Mouse (Mus musculus) neural tube, embryonic 10.5 days (tissue): ENCODE results near the gene Aars2.

Experiments
- DNase-seq: peaks from one replicate; pipeline ENCODE4 v3.0.0-alpha.2; 2017; ENCODE audit warnings: low spot score; ENCODE audit errors: extremely low spot score

Aars2 gene

GRCm38 (mm10) chr17:45499516-45499915, 7.1 kb upstream of the Aars2 start:
- no peak for DNase-seq

GRCm38 (mm10) chr17:45500981-45501380, 5.7 kb upstream of the Aars2 start:
- no peak for DNase-seq

GRCm38 (mm10) chr17:45502324-45502723, 4.3 kb upstream of the Aars2 start:
- no peak for DNase-seq

GRCm38 (mm10) chr17:45503301-45503973, 3.2 kb upstream of the Aars2 start:
- no peak for DNase-seq

- no peak for DNase-seq
Observed at GRCm38 (mm10) chr17:45505941-45506465, 638 bp upstream of the Aars2 start.

- no peak for DNase-seq
Observed at GRCm38 (mm10) chr17:45510871-45511270, 4.2 kb downstream of the Aars2 start.

GRCm38 (mm10) chr17:45511757-45512156, 5.1 kb downstream of the Aars2 start:
- DNase-seq = no peak

- DNase-seq = no peak
Observed at GRCm38 (mm10) chr17:45515204-45515726, 8.6 kb downstream of the Aars2 start.

GRCm38 (mm10) chr17:45515806-45516205, 9.2 kb downstream of the Aars2 start:
- DNase-seq = no peak

GRCm38 (mm10) chr17:45516488-45516887, 9.8 kb downstream of the Aars2 start:
- peak; percentile 80 for DNase-seq

- no peak for DNase-seq
Observed at GRCm38 (mm10) chr17:45517135-45517534, 10.5 kb downstream of the Aars2 start.

- DNase-seq = no peak
Observed at GRCm38 (mm10) chr17:45517549-45518215, 11.0 kb downstream of the Aars2 start.

GRCm38 (mm10) chr17:45518766-45519475, 12.3 kb downstream of the Aars2 start:
- no peak for DNase-seq

- DNase-seq = no peak
Observed at GRCm38 (mm10) chr17:45520136-45520535, 13.5 kb downstream of the Aars2 start.

GRCm38 (mm10) chr17:45523263-45523662, 16.6 kb downstream of the Aars2 start, which contains the start of gene Tcte1:
Gene Tcte1 (plus strand): TSS chr17:45523434.
- DNase-seq = peak; percentile 65

- no peak for DNase-seq
Observed at GRCm38 (mm10) chr17:45524961-45525360, 18.3 kb downstream of the Aars2 start.

GRCm38 (mm10) chr17:45526571-45526970, 19.9 kb downstream of the Aars2 start:
- no peak for DNase-seq

- no peak for DNase-seq
Observed at GRCm38 (mm10) chr17:45530346-45530782, 23.7 kb downstream of the Aars2 start.

GRCm38 (mm10) chr17:45532896-45533295, 26.3 kb downstream of the Aars2 start:
- no peak for DNase-seq

GRCm38 (mm10) chr17:45536264-45536663, 29.6 kb downstream of the Aars2 start:
- peak; percentile 43 for DNase-seq

GRCm38 (mm10) chr17:45538394-45538793, 31.8 kb downstream of the Aars2 start:
- DNase-seq = no peak

- DNase-seq = no peak
Observed at GRCm38 (mm10) chr17:45539664-45540063, 33.0 kb downstream of the Aars2 start.
